ENCODE assay signal across 11 mouse cellular contexts in genomic region chr7:29457772-29458171, GRCm38 (mm10).
A peak's percentile ranks its signal among the peaks of the same experiment; 100 is the strongest.
DNase-seq lines count a peak whose midpoint lies in the region; TF ChIP-seq lines count a peak whose summit lies in the region.
"Had no signal": no experiment of that assay in that cellular context is flagged by ENCODE, and none has a peak within 500 bp of the region (broad histone marks: within the 10 kb centered on the region; RNA-seq: fewer than 3 reads in every experiment).

No protein-coding gene starts in this region.

- H3K27me3 ChIP-seq in heart, embryonic 10.5 days (ENCODE audit: insufficient read depth, poor library complexity, severe bottlenecking) = peaks cover 93% of the 10 kb centered on the region
- no peaks in the 10 kb centered on the region for H3K27me3 ChIP-seq in small intestine, adult 2 months (ENCODE audit: control insufficient read depth, insufficient read depth, low read length)
- no peaks in the 10 kb centered on the region; the same call in 1 of the 2 replicates for H3K27me3 ChIP-seq in midbrain, embryonic 10.5 days (ENCODE audit: low read depth, poor library complexity, severe bottlenecking)

- no peaks in the 10 kb centered on the region for H3K36me3 ChIP-seq in heart, embryonic 10.5 days
- H3K36me3 ChIP-seq in small intestine, adult 2 months (ENCODE audit: control insufficient read depth, insufficient read depth, low read length) = no peaks in the 10 kb centered on the region
- H3K36me3 ChIP-seq in midbrain, embryonic 10.5 days = no peaks in the 10 kb centered on the region
- H3K36me3 ChIP-seq: midbrain, embryonic 12.5 days had no signal

- peak; percentile 47 to 77 for DNase-seq in heart, adult 18-20 months
- DNase-seq in heart, embryonic 10.5 days (ENCODE audit: low spot score) = no peak
- DNase-seq in heart, adult 9 months (ENCODE audit: low spot score in 2 of 2) = peak; percentile 67 to 75
- peak; percentile 73 for DNase-seq in kidney, postnatal 10 days
- DNase-seq in adipocyte (ENCODE audit: low spot score) = no peak
- no peak for DNase-seq in midbrain, embryonic 10.5 days (ENCODE audit: low spot score)
- no peak for DNase-seq in cerebellum, adult 8-10 months
- DNase-seq: embryo, embryonic 11 days; layer of hippocampus, postnatal 36 days had no signal

- peaks cover 25% of the 10 kb centered on the region for H3K4me1 ChIP-seq in heart, embryonic 10.5 days
- H3K4me1 ChIP-seq in small intestine, adult 2 months (ENCODE audit: control insufficient read depth, insufficient read depth, insufficient read length, low read length) = peaks cover 7% of the 10 kb centered on the region
- peaks cover 42% of the 10 kb centered on the region for H3K4me1 ChIP-seq in midbrain, embryonic 10.5 days

- H3K9me3 ChIP-seq in heart, embryonic 10.5 days = no peaks in the 10 kb centered on the region
- H3K9me3 ChIP-seq in midbrain, embryonic 10.5 days (replicated peaks) = no peaks in the 10 kb centered on the region
- H3K9me3 ChIP-seq: midbrain, embryonic 12.5 days had no signal

- TF ChIP-seq CTCF in small intestine, adult 2 months (IDR thresholded peaks at IDR 0.05; ENCODE audit: extremely low read depth, insufficient read length, insufficient replicate concordance, low read depth, low read length) = no peak

- 64% methylated on average over 6 of the region's 6 CpGs for WGBS in heart, embryonic 10.5 days
- 57% methylated on average over 6 of the region's 6 CpGs for WGBS in small intestine, adult 2 months
- WGBS in midbrain, embryonic 10.5 days = 78% methylated on average over 6 of the region's 6 CpGs

- H3K27ac ChIP-seq in heart, embryonic 10.5 days = no peak overlapping the region
- peak overlapping the region; percentile 33; the same call in 1 of the 2 replicates for H3K27ac ChIP-seq in small intestine, adult 2 months (ENCODE audit: insufficient read depth, low read depth, low read length)
- H3K27ac ChIP-seq in midbrain, embryonic 10.5 days (replicated peaks) = no peak overlapping the region
- H3K27ac ChIP-seq: midbrain, embryonic 12.5 days had no signal

- TF ChIP-seq POLR2A in small intestine, adult 2 months (IDR thresholded peaks at IDR 0.05; ENCODE audit: low read depth, low read length) = no peak

- no peak overlapping the region for H3K4me3 ChIP-seq in heart, embryonic 10.5 days
- H3K4me3 ChIP-seq in small intestine, adult 2 months (ENCODE audit: low read depth, low read length) = no peak overlapping the region
- no peak overlapping the region for H3K4me3 ChIP-seq in midbrain, embryonic 10.5 days
- H3K4me3 ChIP-seq: midbrain, embryonic 12.5 days had no signal

Comparison
In these comparisons a context has a peak if more than half of its experiments do, and no peak if none do; other contexts are left out.
1. DNase-seq: peak in heart, adult 18-20 months (2 of 2), heart, adult 9 months (2 of 2) and kidney, postnatal 10 days (single experiment); none in heart, embryonic 10.5 days (single experiment), adipocyte (single experiment), midbrain, embryonic 10.5 days (single experiment) and cerebellum, adult 8-10 months (single experiment).